Mouse (Mus musculus) embryonic fibroblast, embryonic 13.5 days (primary cell): Measurements from ENCODE around the gene Rep15. TPM values are rescaled to one million over a fixed set of nuclear protein-coding genes. Genes with fewer than 3 reads are reported as not detected.

Experiments used
- H3K27ac ChIP-seq: 2 replicates; pipeline ENCODE4 v1.5.1; 2012; ENCODE audit warnings: low read length, control low read depth, inconsistent platforms; ENCODE audit not compliant: insufficient read depth
- H3K4me1 ChIP-seq: 2 replicates; pipeline ENCODE4 v1.6.1; 2011; ENCODE audit warnings: low read length; ENCODE audit not compliant: control insufficient read depth, insufficient read depth
- H3K4me3 ChIP-seq: 2 replicates; pipeline ENCODE4 v1.5.1; 2011; ENCODE audit warnings: mild to moderate bottlenecking, control low read depth, low read length; ENCODE audit not compliant: insufficient read depth
- CTCF ChIP-seq: IDR thresholded peaks from 2 replicates; pipeline ENCODE4 v1.5.1; 2011; ENCODE audit warnings: mild to moderate bottlenecking, control low read depth, low read length, moderate library complexity, borderline replicate concordance; ENCODE audit not compliant: insufficient read depth
- POLR2A ChIP-seq: IDR thresholded peaks from 2 replicates; pipeline ENCODE4 v1.6.1; 2011; ENCODE audit warnings: low read depth, mild to moderate bottlenecking, control low read depth, low read length, moderate library complexity
- polyA plus RNA-seq: library from polyadenylated mRNA; stranded (reverse); fragments of >200 nt; gene quantifications from 2 replicates; pipeline ENCODE4 v1.2.4, GENCODE M21; 2011; ENCODE audit warnings: low read depth; ENCODE audit not compliant: missing spikeins, insufficient read length

Gene Rep15
- polyA plus RNA-seq, 1 experiment, result 2.1 TPM

- Histone ChIP-seq H3K4me1 (no peaks in the 10 kb centered on the region), H3K4me3 (no peak overlapping the region), H3K27ac (no peak overlapping the region)
- TF ChIP-seq POLR2A, result no peak
- TF ChIP-seq CTCF, result no peak
Measured at GRCm38 (mm10) chr6:147052440-147052839, 20.1 kb downstream of the Rep15 start.

GRCm38 (mm10) chr6:147053785-147054646 is 21.6 kb downstream of the Rep15 start:
- no peak overlapping the region for H3K27ac ChIP-seq
- no peak overlapping the region for H3K4me3 ChIP-seq
- H3K4me1 ChIP-seq, result no peaks in the 10 kb centered on the region
- TF ChIP-seq CTCF, result no peak
- no peak for TF ChIP-seq POLR2A

- H3K4me3 ChIP-seq, result no peak overlapping the region
- H3K4me1 ChIP-seq, result no peaks in the 10 kb centered on the region
- H3K27ac ChIP-seq, result no peak overlapping the region
- TF ChIP-seq CTCF (no peak), POLR2A (no peak)
Measured at GRCm38 (mm10) chr6:147055374-147055977, 23.1 kb downstream of the Rep15 start.

- TF ChIP-seq POLR2A, result no peak
- TF ChIP-seq CTCF, result no peak
- no peak overlapping the region for H3K27ac ChIP-seq
- H3K4me3 ChIP-seq, result no peak overlapping the region
- no peaks in the 10 kb centered on the region for H3K4me1 ChIP-seq
Measured at GRCm38 (mm10) chr6:147059326-147059725, 26.9 kb downstream of the Rep15 start.

GRCm38 (mm10) chr6:147061630-147062029 is 29.2 kb downstream of the Rep15 start:
- no peak overlapping the region for H3K27ac ChIP-seq
- H3K4me3 ChIP-seq, result no peak overlapping the region
- H3K4me1 ChIP-seq, result no peaks in the 10 kb centered on the region
- TF ChIP-seq CTCF, result no peak
- no peak for TF ChIP-seq POLR2A

GRCm38 (mm10) chr6:147062034-147062433 is 29.6 kb downstream of the Rep15 start:
- H3K4me1 ChIP-seq, result no peaks in the 10 kb centered on the region
- no peak overlapping the region for H3K27ac ChIP-seq
- no peak overlapping the region for H3K4me3 ChIP-seq
- TF ChIP-seq POLR2A, result no peak
- TF ChIP-seq CTCF, result no peak

GRCm38 (mm10) chr6:147062694-147063093 is 30.3 kb downstream of the Rep15 start:
- Histone ChIP-seq H3K4me3 (no peak overlapping the region), H3K27ac (no peak overlapping the region), H3K4me1 (no peaks in the 10 kb centered on the region)
- TF ChIP-seq POLR2A (no peak), CTCF (no peak)

GRCm38 (mm10) chr6:147064226-147064943 is 32.0 kb downstream of the Rep15 start:
- H3K4me1 ChIP-seq, result no peaks in the 10 kb centered on the region
- TF ChIP-seq POLR2A, result no peak
- no peak for TF ChIP-seq CTCF
- H3K4me3 ChIP-seq, result no peak overlapping the region
- no peak overlapping the region for H3K27ac ChIP-seq

- TF ChIP-seq POLR2A (no peak), CTCF (no peak)
- H3K27ac ChIP-seq, result no peak overlapping the region
- no peak overlapping the region for H3K4me3 ChIP-seq
- no peaks in the 10 kb centered on the region for H3K4me1 ChIP-seq
Measured at GRCm38 (mm10) chr6:147064944-147065261, 32.5 kb downstream of the Rep15 start.

- H3K27ac ChIP-seq, result no peak overlapping the region
- no peak for TF ChIP-seq CTCF
- H3K4me3 ChIP-seq, result no peak overlapping the region
Measured at GRCm38 (mm10) chr6:147075808-147076387, 43.5 kb downstream of the Rep15 start.

More at GRCm38 (mm10) chr6:147075808-147076387, 43.5 kb downstream of the Rep15 start:
- H3K4me1 ChIP-seq, result no peaks in the 10 kb centered on the region
